Mouse (Mus musculus) CH12.LX (cell line): ENCODE results near the gene Psmb9. TPM values are rescaled to one million over a fixed set of nuclear protein-coding genes. Genes with fewer than 3 reads are reported as not detected.
A peak's percentile ranks its signal among the peaks of the same experiment; 100 is the strongest.

ENCODE experiments used
- DNase-seq: peaks from one replicate; pipeline ENCODE4 v3.0.0-alpha.2; 2013; ENCODE audit errors: extremely low read depth
- H3K27ac ChIP-seq: 2 replicates; pipeline ENCODE4 v1.5.1; 2012; ENCODE audit warnings: low read depth, mild to moderate bottlenecking, control low read depth, moderate library complexity; ENCODE audit not compliant: insufficient read depth
- H3K27me3 ChIP-seq: replicated peaks from 2 replicates; pipeline ENCODE3; 2012; ENCODE audit warnings: inconsistent platforms
- H3K36me3 ChIP-seq, 2 experiments: replicated peaks in 1 of 2; 2 replicates each; pipeline versions ENCODE3 to v1.6.1; 2012; ENCODE audit warnings: inconsistent platforms in 1 of 2, low read length in 1 of 2, mild to moderate bottlenecking in 1 of 2, mixed read lengths in 1 of 2, moderate library complexity in 1 of 2; ENCODE audit not compliant: control insufficient read depth in 1 of 2, insufficient read depth in 1 of 2
- H3K4me1 ChIP-seq, 2 experiments: 2 replicates each; pipeline ENCODE4 v1.6.1; 2012; ENCODE audit warnings: inconsistent platforms in 1 of 2, moderate library complexity in 1 of 2; ENCODE audit not compliant: insufficient read depth in 2 of 2, control insufficient read depth in 1 of 2
- H3K4me2 ChIP-seq: 2 replicates; pipeline ENCODE4 v1.6.1; 2012; ENCODE audit warnings: low read depth, mild to moderate bottlenecking, control low read depth; ENCODE audit not compliant: poor library complexity, insufficient read depth, severe bottlenecking
- H3K4me3 ChIP-seq, 3 experiments: fragments of 150-350 bp in 1 of 3; sonication (generic) in 1 of 3; replicated peaks in 1 of 3; 2 replicates each; pipeline versions ENCODE3 to v1.5.1; 2011 to 2012; ENCODE audit warnings: low read depth in 2 of 3, low read length in 2 of 3, mild to moderate bottlenecking in 2 of 3, moderate library complexity in 2 of 3, control low read depth in 1 of 3, improper control_type of control experiment in 1 of 3, inconsistent platforms in 1 of 3, mixed read lengths in 1 of 3; ENCODE audit not compliant: poor library complexity in 1 of 3
- H3K79me2 ChIP-seq: replicated peaks from 2 replicates; pipeline ENCODE4 v1.6.1; 2012; ENCODE audit warnings: mild to moderate bottlenecking, moderate library complexity; ENCODE audit not compliant: control insufficient read depth, poor library complexity, insufficient read depth, severe bottlenecking; ENCODE audit errors: extremely low read depth
- H3K9ac ChIP-seq: 2 replicates; pipeline ENCODE4 v1.6.1; 2012; ENCODE audit warnings: low read depth, mild to moderate bottlenecking, control low read depth, moderate library complexity; ENCODE audit not compliant: insufficient read depth
- H3K9me3 ChIP-seq: replicated peaks from 2 replicates; pipeline ENCODE3; 2012; ENCODE audit warnings: low read length, inconsistent platforms, mixed read lengths
- BHLHE40 ChIP-seq: IDR thresholded peaks from 2 replicates; pipeline ENCODE4 v1.6.1; 2011; ENCODE audit warnings: mild to moderate bottlenecking, low read depth, low read length, improper control_type of control experiment
- CHD1 ChIP-seq: IDR thresholded peaks from 2 replicates; pipeline ENCODE4 v1.6.1; 2012; ENCODE audit warnings: low read depth, low read length, improper control_type of control experiment, inconsistent platforms
- CHD2 ChIP-seq: IDR thresholded peaks from 2 replicates; pipeline ENCODE4 v1.6.1; 2011; ENCODE audit warnings: low read length, improper control_type of control experiment
- E2F4 ChIP-seq: IDR thresholded peaks from 2 replicates; pipeline ENCODE4 v1.6.1; 2011; ENCODE audit warnings: low read depth, low read length, improper control_type of control experiment; ENCODE audit not compliant: insufficient replicate concordance
- ELF1 ChIP-seq: IDR thresholded peaks from 2 replicates; pipeline ENCODE4 v1.6.1; 2014; ENCODE audit warnings: low read depth, mild to moderate bottlenecking, inconsistent platforms, low read length, improper control_type of control experiment
- ETS1 ChIP-seq: conservative IDR thresholded peaks from 2 replicates; pipeline ENCODE4 v1.6.1; 2012; ENCODE audit warnings: low read depth, mild to moderate bottlenecking, inconsistent platforms, low read length, improper control_type of control experiment, moderate library complexity
- GABPA ChIP-seq: IDR thresholded peaks from 2 replicates; pipeline ENCODE4 v1.6.1; 2012; ENCODE audit warnings: low read depth, low read length, improper control_type of control experiment, inconsistent platforms; ENCODE audit not compliant: insufficient replicate concordance
- HCFC1 ChIP-seq: IDR thresholded peaks from 2 replicates; pipeline ENCODE4 v1.6.1; 2012; ENCODE audit warnings: low read depth, mild to moderate bottlenecking, inconsistent platforms, low read length, improper control_type of control experiment
- IRF4 ChIP-seq: IDR thresholded peaks from 2 replicates; pipeline ENCODE4 v1.6.1; 2014; ENCODE audit warnings: low read depth, mild to moderate bottlenecking, inconsistent platforms, low read length, improper control_type of control experiment
- JUN ChIP-seq: IDR thresholded peaks from 2 replicates; pipeline ENCODE4 v1.6.1; 2011; ENCODE audit warnings: low read depth, mild to moderate bottlenecking, low read length, improper control_type of control experiment, moderate library complexity; ENCODE audit not compliant: insufficient read depth
- KAT2A ChIP-seq: IDR thresholded peaks from 2 replicates; pipeline ENCODE4 v1.6.1; 2012; ENCODE audit warnings: low read length, improper control_type of control experiment, inconsistent platforms; ENCODE audit not compliant: insufficient replicate concordance
- MAX ChIP-seq: IDR thresholded peaks from 2 replicates; pipeline ENCODE4 v1.6.1; 2011; ENCODE audit warnings: low read length, improper control_type of control experiment
- MEF2A ChIP-seq: IDR thresholded peaks from 2 replicates; pipeline ENCODE4 v1.6.1; 2014; ENCODE audit warnings: low read depth, mild to moderate bottlenecking, inconsistent platforms, low read length, improper control_type of control experiment, borderline replicate concordance
- MXI1 ChIP-seq: IDR thresholded peaks from 2 replicates; pipeline ENCODE4 v1.6.1; 2011; ENCODE audit warnings: mild to moderate bottlenecking, low read depth, low read length, improper control_type of control experiment
- MYC ChIP-seq: IDR thresholded peaks from 2 replicates; pipeline ENCODE4 v1.6.1; 2011; ENCODE audit warnings: low read depth, mild to moderate bottlenecking, improper control_type of control experiment, low read length
- NELFE ChIP-seq: IDR thresholded peaks from 2 replicates; pipeline ENCODE4 v1.6.1; 2011; ENCODE audit warnings: low read depth, low read length, improper control_type of control experiment
- PAX5 ChIP-seq: IDR thresholded peaks from 2 replicates; pipeline ENCODE4 v1.6.1; 2012; ENCODE audit warnings: low read length, inconsistent platforms, mixed read lengths
- POLR2A ChIP-seq: IDR thresholded peaks from 2 replicates; pipeline ENCODE4 v1.6.1; 2011; ENCODE audit warnings: low read depth, mild to moderate bottlenecking, improper control_type of control experiment, low read length
- POLR2AphosphoS2 ChIP-seq: IDR thresholded peaks from 2 replicates; pipeline ENCODE4 v1.6.1; 2011; ENCODE audit warnings: low read depth, low read length, improper control_type of control experiment
- RAD21 ChIP-seq: IDR thresholded peaks from 2 replicates; pipeline ENCODE4 v1.6.1; 2011; ENCODE audit warnings: low read depth, mild to moderate bottlenecking, low read length, improper control_type of control experiment, moderate library complexity
- SIN3A ChIP-seq: IDR thresholded peaks from 2 replicates; pipeline ENCODE4 v1.6.1; 2012; ENCODE audit warnings: low read length, improper control_type of control experiment, inconsistent platforms
- TBP ChIP-seq: conservative IDR thresholded peaks from 2 replicates; pipeline ENCODE4 v1.6.1; 2011; ENCODE audit warnings: low read depth, low read length, improper control_type of control experiment
- TCF12 ChIP-seq: IDR thresholded peaks from 2 replicates; pipeline ENCODE4 v1.6.1; 2014; ENCODE audit warnings: low read depth, mild to moderate bottlenecking, inconsistent platforms, low read length, improper control_type of control experiment
- USF1 ChIP-seq: IDR thresholded peaks from 2 replicates; pipeline ENCODE4 v1.6.1; 2014; ENCODE audit warnings: low read depth, mild to moderate bottlenecking, inconsistent platforms, low read length, improper control_type of control experiment
- USF2 ChIP-seq: conservative IDR thresholded peaks from 2 replicates; pipeline ENCODE4 v1.6.1; 2011; ENCODE audit warnings: low read depth, low read length, improper control_type of control experiment
- ZC3H11A ChIP-seq: IDR thresholded peaks from 2 replicates; pipeline ENCODE4 v1.6.1; 2012; ENCODE audit warnings: low read depth, mild to moderate bottlenecking, inconsistent platforms, low read length, improper control_type of control experiment
- ZKSCAN1 ChIP-seq: IDR thresholded peaks from 2 replicates; pipeline ENCODE4 v1.6.1; 2012; ENCODE audit warnings: low read depth, inconsistent platforms, low read length, improper control_type of control experiment, borderline replicate concordance
- ZMIZ1 ChIP-seq: IDR thresholded peaks from 2 replicates; pipeline ENCODE4 v1.6.1; 2012; ENCODE audit warnings: low read depth, mild to moderate bottlenecking, inconsistent platforms, low read length, improper control_type of control experiment
- ZNF384 ChIP-seq: IDR thresholded peaks from 2 replicates; pipeline ENCODE4 v1.6.1; 2012; ENCODE audit warnings: low read depth, low read length, improper control_type of control experiment, inconsistent platforms
- dilution Hi-C: fragments of 300-500 bp; cut with MboI; formaldehyde crosslinking; loops from 2 replicates; pipeline ENCODE4 v1.14.3; 2020; ENCODE audit warnings: low sequenced_read_pairs; ENCODE audit not compliant: extremely low pct_unique_long_range_greater_than_20kb, extremely low pct_ligation_motif_present
- in situ Hi-C: fragments of 300-500 bp; cut with MboI; formaldehyde crosslinking; loops from 3 replicates; pipeline ENCODE4 v1.14.3; 2019; ENCODE audit warnings: low sequenced_read_pairs, low pct_ligation_motif_present, low pct_unique_long_range_greater_than_20kb, mixed read lengths
- polyA plus RNA-seq: library from polyadenylated mRNA; unstranded; fragments of >175 nt; gene quantifications from 2 replicates; pipeline ENCODE4 v1.2.1, GENCODE M21; 2012; ENCODE audit warnings: low read depth; ENCODE audit not compliant: insufficient read length
- total RNA-seq, 2 experiments: library from RNA; depleted of rRNA; stranded (reverse); fragments of 300-350 nt in 1 of 2; fragments of >200 nt in 1 of 2; gene quantifications; 2 replicates each; pipeline ENCODE4 v1.2.3; 2012 to 2014

Psmb9 gene
- total and polyA plus RNA-seq, 3 experiments: 159 to 435 (median 192) TPM

GRCm38 (mm10) chr17:34211746-34212365 is 24.3 kb upstream of the Psmb9 start:
- in situ Hi-C loops (loop anchor here (5.0 kb wide), 1 partner anchor 35 kb away; no protein-coding TSS in a partner anchor), dilution Hi-C loops (no loop called here)
- H3K9me3 ChIP-seq: peaks cover 8% of the 10 kb centered on the region
- no peak for DNase-seq
- no peak overlapping the region for H3K4me3 ChIP-seq
- H3K4me2 ChIP-seq: no peak overlapping the region
- H3K36me3 ChIP-seq: peaks cover 79 to 94% of the 10 kb centered on the region in 2 experiments
- peaks cover 3 to 17% of the 10 kb centered on the region in 2 experiments; a peak in 2 of 4 replicates for H3K4me1 ChIP-seq
- H3K79me2 ChIP-seq: peaks cover 7% of the 10 kb centered on the region
- TF ChIP-seq USF1 (no peak), E2F4 (no peak), USF2 (no peak), MEF2A (no peak), JUN (no peak), PAX5 (no peak), MXI1 (no peak), CHD1 (no peak), NELFE (no peak), GABPA (no peak), ZC3H11A (no peak), MYC (no peak), TBP (no peak), TCF12 (no peak), ELF1 (no peak), IRF4 (no peak), POLR2AphosphoS2 (no peak), HCFC1 (no peak), POLR2A (no peak), BHLHE40 (no peak)
- no peak overlapping the region for H3K9ac ChIP-seq
- H3K27ac ChIP-seq: 0 out of 2 replicates have a peak overlapping the region, but pooled peaks have one; percentile 24
- no peaks in the 10 kb centered on the region for H3K27me3 ChIP-seq

- in situ Hi-C loops (loop anchor here (5.0 kb wide), 1 partner anchor 33 kb away; no protein-coding TSS in a partner anchor), dilution Hi-C loops (no loop called here)
- no peaks in the 10 kb centered on the region for H3K27me3 ChIP-seq
- no peak overlapping the region for H3K4me3 ChIP-seq
- TF ChIP-seq USF2 (no peak), RAD21 (no peak), NELFE (no peak), MAX (no peak), TBP (no peak), ZKSCAN1 (no peak), MYC (no peak), ETS1 (no peak), SIN3A (no peak), CHD2 (no peak), ZNF384 (no peak), TCF12 (no peak), E2F4 (no peak), CHD1 (no peak), KAT2A (no peak), BHLHE40 (no peak), MXI1 (no peak), ZMIZ1 (no peak)
- DNase-seq: no peak
- no peak overlapping the region for H3K9ac ChIP-seq
- H3K4me2 ChIP-seq: no peak overlapping the region
- H3K9me3 ChIP-seq: peaks cover 8% of the 10 kb centered on the region
- H3K79me2 ChIP-seq: peaks cover 14% of the 10 kb centered on the region
- H3K4me1 ChIP-seq: peaks cover 6 to 25% of the 10 kb centered on the region in 2 experiments
- no peak overlapping the region for H3K27ac ChIP-seq
- H3K36me3 ChIP-seq: peaks cover 72 to 89% of the 10 kb centered on the region in 2 experiments
These were observed 23.0 kb upstream of the Psmb9 start for GRCm38 (mm10) chr17:34210599-34210998.
